Mouse (Mus musculus) liver, embryonic 16.5 days (tissue): ENCODE data around the gene Cd70. TPM values are rescaled to one million over a fixed set of nuclear protein-coding genes. Genes with fewer than 3 reads are reported as not detected.

ENCODE experiments used
- polyA plus RNA-seq: library from polyadenylated mRNA; unstranded; fragments of >200 nt; fragmentation: Nextera tagmentation; extraction: Ambion mirVana; gene quantifications from 2 replicates; pipeline ENCODE4 v1.2.1, GENCODE M21; 2015

Cd70 gene
- polyA plus RNA-seq, 1 experiment from 2014 or later = not detected

Other genes starting within 250 kb of the Cd70 start
- 6.2 and 7.6 TPM in 2 replicates for gene Mllt1, start 214.4 kb downstream of the Cd70 start, polyA plus RNA-seq
- gene Acer1, start 167.7 kb downstream of the Cd70 start, polyA plus RNA-seq = not detected in 2 replicates
- 62.4 and 62.7 TPM in 2 replicates for gene Clpp, start 159.5 kb downstream of the Cd70 start, polyA plus RNA-seq
- 15.9 and 19.6 TPM in 2 replicates for gene Alkbh7, start 152.4 kb downstream of the Cd70 start, polyA plus RNA-seq
- gene Pspn, start 149.8 kb downstream of the Cd70 start, polyA plus RNA-seq = not detected in 2 replicates
- gene Gtf2f1, start 138.5 kb downstream of the Cd70 start, polyA plus RNA-seq = 45.4 and 47.0 TPM in 2 replicates
- 0.13 and 0.21 TPM in 2 replicates for gene Gm17949, start 138.3 kb downstream of the Cd70 start, polyA plus RNA-seq
- 9.6 and 11.1 TPM in 2 replicates for gene Khsrp, start 118.3 kb downstream of the Cd70 start, polyA plus RNA-seq
- gene Slc25a41, start 108.1 kb downstream of the Cd70 start, polyA plus RNA-seq = not detected in 2 replicates
- gene Crb3, start 90.7 kb downstream of the Cd70 start, polyA plus RNA-seq = 12.1 and 13.1 TPM in 2 replicates
- gene Slc25a23, start 89.9 kb downstream of the Cd70 start, polyA plus RNA-seq = 4.4 and 7.0 TPM in 2 replicates
- 4.0 and 4.3 TPM in 2 replicates for gene Dennd1c, start 71.3 kb downstream of the Cd70 start, polyA plus RNA-seq
- gene Tubb4a, start 62.0 kb downstream of the Cd70 start, polyA plus RNA-seq = 0.36 and 0.60 TPM in 2 replicates
- gene Tnfsf9, start 44.5 kb downstream of the Cd70 start, polyA plus RNA-seq = 0.48 and 0.67 TPM in 2 replicates
- gene Tnfsf14, start 44.4 kb upstream of the Cd70 start, polyA plus RNA-seq = 1.3 and 1.4 TPM in 2 replicates
- gene C3, start 78.4 kb upstream of the Cd70 start, polyA plus RNA-seq = 494 and 609 TPM in 2 replicates
- 11.4 and 12.6 TPM in 2 replicates for gene Gpr108, start 98.7 kb upstream of the Cd70 start, polyA plus RNA-seq
- 10.4 TPM in 2 replicates for gene Trip10, start 99.7 kb upstream of the Cd70 start, polyA plus RNA-seq
- 13.7 and 14.4 TPM in 2 replicates for gene Vav1, start 129.3 kb upstream of the Cd70 start, polyA plus RNA-seq
- gene Adgre1, start 208.9 kb upstream of the Cd70 start, polyA plus RNA-seq = 28.7 and 29.4 TPM in 2 replicates